Mouse (Mus musculus): ENCODE results near the gene Prr29.

DNA sequence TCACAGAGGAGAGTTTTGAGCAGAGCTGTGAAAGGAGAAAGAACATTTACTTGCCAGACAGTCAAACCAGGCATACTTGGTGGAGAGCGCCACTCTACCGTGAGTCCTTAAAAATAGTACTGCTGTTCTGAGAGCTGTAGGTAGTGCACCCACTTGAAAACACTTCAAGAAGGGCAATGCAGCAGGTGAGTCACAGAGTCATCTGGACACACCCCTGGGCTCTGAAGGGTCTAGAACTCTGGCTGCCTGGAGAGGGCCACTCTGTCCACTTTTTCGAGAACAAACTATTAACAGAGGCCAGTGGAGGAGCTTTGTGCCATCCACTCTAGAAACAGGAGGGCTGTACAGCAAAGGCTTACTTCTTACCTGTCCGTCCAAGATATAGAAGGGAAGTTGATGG is 61.2 kb downstream of the Prr29 start:
- no peak for TF ChIP-seq CTCF (IDR thresholded peaks at IDR 0.05; ENCODE audit: low read depth)
- TF ChIP-seq EP300 (IDR thresholded peaks at IDR 0.05; ENCODE audit: low read depth), result no peak

Data from liver, postnatal 0 days (tissue).